Mouse (Mus musculus): Measurements from ENCODE around the gene Rptor. TPM values are rescaled to one million over a fixed set of nuclear protein-coding genes. Genes with fewer than 3 reads are reported as not detected.

Rptor gene
- total RNA-seq, 2 experiments from 2014 or later: 63.9 to 65.0 TPM

DNA sequence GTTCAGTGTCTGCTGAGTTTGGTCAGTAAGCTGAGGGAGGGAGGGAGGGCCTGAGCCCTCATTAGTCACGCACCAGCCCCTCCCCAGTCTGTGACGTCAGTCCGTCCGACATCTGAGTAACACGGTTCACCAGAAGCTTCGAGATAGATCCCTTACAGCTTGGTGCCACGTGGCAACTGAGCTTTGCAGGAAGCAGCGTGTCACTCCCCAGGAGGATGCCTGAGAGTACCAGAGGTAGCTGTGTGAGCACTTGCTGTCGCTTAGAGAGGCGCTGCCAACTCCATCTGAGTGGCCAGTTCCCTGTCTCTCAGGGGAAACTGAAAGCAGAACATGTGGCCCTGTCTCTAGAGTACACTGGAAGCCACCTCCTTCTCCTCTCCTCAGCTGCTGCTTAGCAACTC is 260.7 kb downstream of the Rptor start:
- no peak for DNase-seq

DNA sequence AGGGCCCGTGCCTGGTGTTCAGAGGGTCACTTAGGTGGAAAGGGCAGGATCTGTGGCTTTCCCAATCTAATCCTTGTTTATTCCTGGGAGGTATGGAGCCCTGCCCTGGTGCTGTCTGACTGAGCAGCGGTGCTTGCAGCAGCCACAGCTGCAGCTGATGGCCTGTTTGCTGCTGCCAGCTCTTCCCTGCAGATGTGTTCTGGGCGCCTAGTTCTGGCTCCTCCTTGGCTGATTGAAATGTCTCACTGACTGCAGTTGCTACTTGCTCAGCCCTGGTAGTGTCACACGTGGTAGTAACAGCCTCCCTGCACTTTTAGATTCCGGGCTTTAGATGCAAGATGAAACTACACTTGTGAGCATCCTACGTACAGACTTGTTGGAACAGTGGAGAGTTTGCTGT is 264.1 kb downstream of the Rptor start:
- no peak for DNase-seq

DNA sequence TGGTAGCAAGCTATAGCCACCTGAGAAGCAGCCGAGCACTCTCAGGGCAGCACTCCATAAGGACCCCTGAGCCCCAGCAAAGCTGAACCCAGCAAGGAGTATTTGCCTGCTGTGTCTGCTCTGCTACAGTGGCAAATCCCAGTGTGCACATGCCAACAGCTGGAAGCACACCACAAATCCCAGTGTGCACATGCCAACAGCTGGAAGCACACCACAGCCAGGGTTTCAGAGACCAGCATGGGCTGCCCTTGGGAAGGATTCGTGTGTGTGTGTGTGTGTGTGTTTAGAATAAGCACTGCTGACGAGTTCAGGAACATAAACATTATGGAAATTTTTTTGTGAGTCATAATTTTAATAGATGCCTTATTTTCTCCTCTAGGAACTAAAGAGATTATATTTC is 265.4 kb downstream of the Rptor start:
- no peak for DNase-seq

DNA sequence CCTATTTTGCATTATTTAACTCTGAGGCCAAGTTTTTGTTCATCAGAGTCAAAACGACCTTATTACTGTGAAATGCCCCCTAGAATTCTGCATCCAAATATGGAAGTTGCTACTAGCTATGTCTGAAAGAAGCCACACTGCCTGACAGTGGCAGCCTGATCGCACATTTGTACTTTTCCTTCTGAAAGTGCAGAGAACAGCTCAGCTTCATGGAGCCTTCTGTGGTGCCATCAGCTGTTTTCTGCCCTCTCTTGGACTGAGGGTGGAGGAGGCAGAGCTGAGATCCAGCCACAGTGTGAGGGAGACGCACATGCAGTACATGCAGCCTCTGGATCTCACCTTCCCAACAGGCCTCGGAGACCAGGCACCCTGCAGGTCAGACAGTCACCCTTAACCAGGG is 265.9 kb downstream of the Rptor start:
- DNase-seq: no peak

DNA sequence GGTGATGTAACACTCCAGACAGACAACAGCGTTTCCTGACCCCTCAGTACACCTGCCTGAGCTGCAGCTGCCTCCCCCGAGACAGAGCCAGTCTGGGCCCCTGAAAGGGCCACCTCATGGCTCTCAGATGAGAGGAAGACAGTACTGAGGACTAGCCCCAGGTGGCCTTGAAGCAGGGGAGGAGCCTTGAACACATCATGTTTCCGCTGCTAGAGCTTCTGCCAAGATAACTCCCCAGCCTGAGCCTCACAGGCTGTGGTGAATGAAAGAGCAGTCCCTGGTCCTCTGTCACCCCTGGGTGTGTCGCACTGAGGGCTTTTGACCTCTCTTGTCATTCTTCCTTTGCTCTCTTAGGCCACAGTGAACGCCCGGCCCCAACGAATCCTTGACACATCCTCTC is 268.4 kb downstream of the Rptor start:
- no peak for DNase-seq

DNA sequence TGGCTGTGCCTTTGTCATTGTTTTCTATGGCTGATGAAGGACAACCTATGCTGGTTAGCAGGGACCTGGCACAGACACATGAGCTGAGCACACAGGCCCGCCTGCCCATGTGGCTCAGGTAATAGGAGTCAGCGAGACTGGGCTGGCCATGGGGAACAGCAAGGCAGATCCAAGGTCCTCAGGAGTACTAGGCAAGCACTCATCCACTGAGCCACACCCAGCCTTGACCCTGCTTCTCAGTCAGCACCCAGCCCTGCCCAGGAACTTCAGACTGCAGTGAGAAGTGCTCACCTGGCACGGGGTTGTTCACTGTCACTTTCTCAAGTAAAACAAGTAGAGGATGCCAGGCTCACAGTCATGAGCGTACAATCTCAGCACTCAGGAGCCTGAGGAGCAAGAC is 270.9 kb downstream of the Rptor start:
- no peak for DNase-seq

DNA sequence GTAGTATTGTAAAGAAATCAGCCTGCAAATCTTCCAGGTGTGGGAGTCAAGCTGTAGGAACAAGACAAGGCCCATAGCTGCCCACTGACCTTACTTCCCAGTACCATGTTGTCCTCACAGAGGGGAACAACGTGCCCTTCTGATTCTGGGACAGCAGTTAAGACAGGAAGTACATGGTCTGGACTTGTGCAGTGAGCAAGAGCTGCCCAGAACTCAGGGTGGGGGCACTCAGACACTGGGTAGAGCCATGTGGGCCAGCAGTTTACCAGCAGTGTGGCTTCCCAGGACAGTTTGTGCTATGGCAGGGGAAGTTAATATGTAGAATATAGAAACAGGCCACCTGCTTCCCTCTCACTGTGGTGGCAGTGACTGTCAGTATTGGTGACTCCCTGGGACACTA is 272.1 kb downstream of the Rptor start:
- no peak for DNase-seq

DNA sequence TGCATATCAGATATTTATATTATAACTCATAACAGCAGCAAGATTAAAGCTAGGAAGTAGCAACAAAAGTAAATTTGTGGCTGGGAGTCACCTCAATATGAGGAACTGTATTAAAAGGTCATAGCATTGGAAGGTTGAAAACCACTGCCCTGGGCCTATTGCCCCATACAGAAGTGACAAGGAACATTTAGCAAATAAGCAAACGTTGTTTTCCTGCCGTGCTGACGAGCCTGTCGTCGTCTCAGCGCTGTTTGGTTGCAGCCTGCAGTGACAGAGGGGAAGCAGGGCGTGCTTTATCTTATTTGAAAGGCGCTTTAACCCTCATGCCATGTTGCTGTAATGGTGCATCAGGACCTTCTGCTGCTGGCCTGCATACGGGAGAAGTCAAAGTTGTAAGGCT is 273.0 kb downstream of the Rptor start:
- DNase-seq: no peak

DNA sequence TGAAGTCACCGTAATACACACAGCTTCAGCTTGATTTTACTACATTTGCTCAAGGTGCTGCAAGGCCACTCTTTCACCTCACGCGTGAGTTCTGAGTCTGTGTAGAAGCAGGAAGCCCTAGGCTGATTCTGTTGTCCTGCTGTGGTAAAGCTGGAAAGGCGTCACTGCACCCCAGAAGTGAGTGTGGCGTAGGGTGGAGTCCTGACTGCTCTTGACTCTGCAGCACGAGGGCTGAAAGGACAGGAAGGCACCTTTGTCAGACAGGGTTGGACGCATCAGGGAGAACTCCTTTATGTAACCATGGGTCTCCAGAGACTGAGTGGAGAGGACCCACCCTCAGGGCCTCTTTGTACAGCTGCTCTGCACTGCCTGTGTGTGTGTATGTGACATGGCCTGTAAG is 274.4 kb downstream of the Rptor start:
- no peak for DNase-seq

DNA sequence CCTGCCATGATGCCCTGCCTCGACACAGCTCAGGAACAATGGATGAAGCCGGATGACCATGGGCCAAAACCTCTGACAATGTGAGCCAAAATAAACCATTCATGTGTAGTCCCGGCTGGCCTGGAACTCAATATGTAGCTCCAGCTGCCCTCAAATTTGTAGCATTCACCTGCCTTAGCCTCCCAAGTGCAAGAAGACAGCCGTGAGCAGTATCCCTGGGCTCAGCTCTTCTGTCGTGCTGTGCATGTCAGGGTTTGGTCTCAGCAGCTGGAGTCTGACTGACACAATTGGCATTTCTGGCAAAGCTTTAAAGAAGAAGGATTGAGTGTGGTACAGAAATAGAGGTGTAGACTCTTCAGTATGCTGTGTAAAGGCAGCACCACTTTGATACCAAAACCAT is 276.9 kb downstream of the Rptor start:
- no peak for DNase-seq

GRCm38 (mm10) chr11:119883646-119884045 is 280.9 kb downstream of the Rptor start:
- no peak for DNase-seq

- DNase-seq: no peak
These were observed 287.3 kb downstream of the Rptor start for GRCm38 (mm10) chr11:119889966-119890365.

DNA sequence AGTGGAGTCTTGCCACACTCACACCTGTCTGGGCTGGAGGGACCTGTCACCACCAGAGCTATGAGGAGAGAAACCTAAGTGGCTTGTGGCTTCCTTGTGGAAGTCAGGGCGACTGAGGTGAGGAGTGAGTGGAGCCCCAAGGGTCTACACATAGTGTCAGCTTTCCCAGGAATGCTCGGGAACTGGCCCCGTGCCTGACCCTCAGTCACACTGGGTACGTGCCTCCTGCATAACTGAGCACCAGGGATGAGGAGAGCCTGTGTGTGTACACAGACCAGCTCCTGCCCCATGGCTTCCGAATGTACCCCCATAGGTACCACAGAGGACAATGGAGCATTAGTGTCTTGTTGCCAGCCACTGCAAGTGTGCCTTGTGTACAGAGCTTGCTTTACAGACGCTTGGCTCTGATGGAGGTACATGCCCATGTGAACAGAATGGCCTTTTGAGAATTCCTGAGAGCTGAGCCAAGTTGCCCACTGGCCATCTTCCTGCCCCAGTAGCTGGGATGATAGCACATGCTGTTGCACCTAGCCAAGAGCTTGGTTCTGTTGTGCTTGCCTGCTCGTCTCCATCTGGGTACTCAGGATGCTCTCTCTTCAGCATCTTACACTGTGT is 289.0 kb downstream of the Rptor start:
- no peak for DNase-seq

DNA sequence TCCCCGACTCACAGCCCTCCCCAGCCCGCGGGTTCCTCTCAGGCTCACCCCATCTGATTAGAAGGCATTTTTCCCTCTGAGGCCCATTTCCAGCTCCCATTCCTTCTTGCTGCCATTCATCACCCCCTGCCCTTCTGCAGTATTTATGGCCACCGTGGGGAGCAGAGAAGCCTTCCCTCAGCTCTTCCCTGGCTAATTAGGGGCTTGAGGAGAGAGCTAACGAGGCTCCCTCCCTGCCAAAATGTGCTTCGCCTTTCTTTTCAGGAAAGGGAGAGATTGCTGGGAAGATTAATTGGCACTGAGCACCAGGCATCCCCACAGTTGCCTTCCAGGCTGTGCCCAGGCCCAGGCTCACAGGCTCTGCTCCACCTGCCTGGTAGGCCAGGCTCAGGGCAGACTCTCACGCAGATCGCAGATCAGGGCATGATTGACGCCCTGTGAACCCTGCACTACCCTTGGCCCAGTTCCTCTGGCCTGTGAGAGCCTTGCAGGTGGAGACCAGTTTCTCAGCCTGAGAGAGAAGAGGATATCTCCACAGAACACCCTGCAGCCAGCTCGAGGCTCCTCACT is 291.0 kb downstream of the Rptor start:
- DNase-seq: no peak

- no peak for DNase-seq
These were observed 291.9 kb downstream of the Rptor start for GRCm38 (mm10) chr11:119894634-119895033.

DNA sequence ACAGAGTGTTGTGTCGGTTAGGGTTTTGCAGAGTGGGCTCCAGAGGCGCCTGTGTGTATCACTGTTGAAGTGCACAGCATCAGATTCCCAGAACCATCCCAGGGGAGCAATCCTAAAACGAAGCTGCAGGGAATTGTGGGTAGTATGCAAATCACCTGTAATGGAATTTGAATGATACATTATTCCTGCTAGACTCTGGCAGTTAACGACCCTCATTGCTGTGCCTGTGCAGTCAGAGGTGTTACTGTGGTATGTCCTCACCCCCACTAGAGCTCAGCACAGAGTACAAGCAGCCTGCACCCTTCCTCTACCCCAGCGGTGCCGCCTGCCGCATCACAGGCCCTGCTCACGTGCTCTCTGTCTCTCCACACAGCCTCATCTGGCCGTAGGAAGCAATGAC is 294.3 kb downstream of the Rptor start:
- no peak for DNase-seq

DNA sequence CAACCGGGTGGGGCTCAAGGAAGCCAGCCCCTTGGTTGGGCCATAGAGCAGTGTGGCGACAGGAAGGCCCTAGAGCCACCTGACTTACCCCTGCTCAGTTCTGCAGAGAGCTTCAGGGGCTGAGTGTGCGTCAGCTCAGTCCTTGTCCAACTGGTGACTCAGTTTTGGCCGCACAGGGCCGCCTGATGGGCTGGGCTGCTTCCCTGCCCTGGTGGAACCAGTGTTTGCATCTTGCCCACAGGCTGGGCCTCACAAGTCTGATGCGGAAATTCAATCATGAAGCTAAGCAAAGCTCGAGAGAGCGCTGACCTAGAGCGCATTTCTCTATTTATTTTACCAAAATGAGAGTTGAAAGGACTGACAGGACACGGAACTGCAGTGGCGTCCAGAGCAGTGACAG is 296.3 kb downstream of the Rptor start:
- no peak for DNase-seq

GRCm38 (mm10) chr11:119901174-119901573 is 298.5 kb downstream of the Rptor start:
- no peak for DNase-seq

GRCm38 (mm10) chr11:119902891-119903290 is 300.2 kb downstream of the Rptor start:
- no peak for DNase-seq

DNA sequence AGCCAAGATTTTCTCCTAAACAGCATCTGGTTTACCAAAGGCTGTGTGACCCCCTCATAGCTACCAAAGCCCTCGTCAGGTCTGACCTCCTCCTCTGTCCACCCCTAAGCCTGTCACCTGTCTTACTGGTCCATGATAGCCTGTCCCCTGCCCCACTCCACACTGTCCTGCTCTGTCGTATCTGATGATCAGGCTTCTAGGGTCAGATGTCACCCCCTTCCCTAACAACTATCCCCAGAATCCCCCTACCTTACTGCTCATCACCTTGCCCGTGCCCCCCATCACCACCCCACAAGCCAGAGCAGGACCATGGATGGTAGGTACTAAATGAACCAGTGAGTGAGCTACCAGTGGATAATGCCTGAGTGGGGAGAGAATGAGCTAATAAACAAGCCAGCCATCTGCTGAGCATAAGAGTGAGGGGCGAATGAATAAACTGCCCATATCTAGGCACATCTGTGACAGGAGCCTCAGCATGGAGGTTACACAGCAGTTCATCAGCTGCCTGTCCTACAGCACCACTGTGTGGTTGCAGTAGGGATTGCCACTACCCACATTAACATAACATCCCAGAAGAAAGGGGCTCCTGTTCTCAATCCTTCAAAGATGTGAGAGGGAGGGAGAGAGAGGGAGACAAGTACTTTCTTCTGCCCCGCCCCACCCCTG is 302.0 kb downstream of the Rptor start:
- peak; percentile 72 to 74 for DNase-seq

DNA sequence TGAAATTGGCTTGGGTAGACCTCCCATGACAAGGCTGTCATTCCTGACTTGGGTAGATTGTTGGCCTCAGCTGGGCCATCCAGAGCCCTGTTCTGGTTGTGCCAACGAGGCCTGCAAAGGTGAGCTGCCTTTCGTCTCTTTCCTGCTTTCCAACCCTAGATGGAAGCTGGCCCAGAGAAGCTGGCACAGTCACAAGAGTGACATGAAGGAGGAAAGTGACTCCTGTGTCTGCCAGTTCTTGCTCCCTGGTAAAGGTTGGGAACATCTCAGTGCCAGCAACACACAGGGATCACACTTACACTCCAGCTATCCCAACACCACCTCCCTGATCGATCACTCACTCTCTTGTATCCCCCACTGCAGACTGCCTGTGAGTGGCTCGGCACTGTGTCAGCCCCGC is 303.1 kb downstream of the Rptor start:
- DNase-seq: no peak

DNA sequence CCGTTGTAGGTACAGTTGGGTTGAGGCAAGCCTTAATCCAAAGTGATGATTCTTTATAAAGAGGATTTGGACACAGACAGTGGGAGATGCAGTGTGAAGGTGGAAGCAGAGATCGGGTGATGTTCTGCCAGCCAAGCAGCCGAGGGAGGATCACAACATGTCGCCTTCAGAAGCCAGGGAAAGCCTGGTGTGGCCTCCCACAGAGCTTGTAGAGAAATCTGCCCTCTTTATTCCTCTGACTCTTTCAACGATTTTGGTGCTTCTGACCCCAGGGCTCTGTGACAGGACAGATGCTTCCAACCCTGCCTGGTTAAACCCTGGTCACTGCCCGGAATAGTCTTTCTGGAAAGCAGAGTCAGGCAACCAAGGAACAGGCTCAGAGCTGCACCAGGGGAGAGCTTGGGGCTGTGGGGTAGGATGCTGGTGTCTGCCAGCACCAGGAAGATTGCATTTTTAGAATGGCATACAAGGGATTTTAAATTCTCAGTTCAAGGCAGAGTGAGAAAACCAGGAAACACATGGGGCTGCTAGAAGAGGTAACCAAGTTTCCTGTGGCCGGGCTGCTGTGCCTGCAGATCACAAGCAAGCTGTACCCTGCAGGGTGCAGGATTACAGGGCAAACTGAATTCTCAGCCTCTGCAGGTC is 304.4 kb downstream of the Rptor start:
- DNase-seq: peak; percentile 26 to 38

DNA sequence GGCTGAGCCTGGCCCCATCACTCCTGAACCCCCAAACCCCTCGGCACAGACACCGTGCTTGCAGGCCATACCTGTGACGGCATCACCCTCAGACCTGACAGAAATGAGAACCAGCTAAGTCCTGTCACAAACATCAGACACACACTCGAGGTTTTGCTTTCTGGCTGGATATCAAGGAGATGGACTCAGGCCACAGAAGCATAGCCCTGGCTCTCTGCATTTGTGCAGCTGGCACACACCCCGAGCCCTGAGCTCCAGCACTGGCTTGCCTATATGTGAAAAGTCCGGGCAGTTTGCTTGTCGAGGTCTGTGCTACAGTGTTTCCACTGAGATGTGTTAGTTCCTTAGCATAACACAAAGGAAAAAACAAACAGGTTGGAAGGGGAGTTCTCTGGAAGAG is 305.0 kb downstream of the Rptor start:
- no peak for DNase-seq

DNA sequence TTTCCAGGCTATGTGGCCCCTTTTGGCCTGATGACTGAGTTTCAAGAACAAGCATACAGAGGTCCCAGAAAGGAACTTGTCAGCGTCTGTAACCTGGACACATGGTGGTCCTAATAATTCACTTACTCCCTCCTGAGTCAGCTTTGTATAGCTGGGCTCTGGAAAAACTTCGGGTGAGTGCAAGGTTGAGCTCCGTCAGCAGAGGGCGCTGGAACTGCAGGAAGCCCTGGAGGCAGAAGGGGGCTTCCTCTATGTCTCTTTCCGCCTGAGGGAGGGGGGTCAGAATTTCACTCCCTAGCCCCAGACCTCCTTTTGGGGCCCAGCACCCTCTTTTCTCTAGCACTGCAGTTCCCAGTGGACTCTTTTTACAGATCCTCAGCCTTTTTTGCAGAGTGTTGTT is 306.7 kb downstream of the Rptor start:
- peak; percentile 75 to 79 for DNase-seq

Data from layer of hippocampus, postnatal 36 days (tissue).